Mouse (Mus musculus) right cerebral cortex, postnatal 14 days (tissue): ENCODE results near the gene Tyw1.

Experiments
- DNase-seq: peaks from one replicate; pipeline ENCODE4 v3.0.0; 2022

The Tyw1 gene

DNA sequence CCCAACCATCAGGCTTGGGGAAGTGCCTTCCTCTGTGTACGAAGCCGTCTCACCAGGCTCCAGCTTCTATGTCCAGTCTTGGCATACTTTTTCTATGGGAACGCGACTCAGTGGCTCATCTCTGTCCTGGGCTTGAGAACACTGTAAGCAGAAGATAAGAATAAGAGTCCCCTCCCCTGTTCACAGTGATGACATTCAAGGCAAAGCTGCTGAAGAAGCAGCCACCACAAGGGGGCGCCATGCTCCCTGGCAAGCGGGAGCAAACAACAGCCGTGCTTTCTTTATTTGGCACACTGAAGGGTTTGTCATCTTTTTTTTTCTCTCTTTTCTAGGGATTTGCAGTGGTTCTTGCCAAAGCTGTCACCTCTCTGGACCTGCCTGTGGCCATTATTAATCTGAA lies 11.2 kb downstream of the Tyw1 start:
- DNase-seq = peak; percentile 63

- DNase-seq = no peak
Measured at GRCm38 (mm10) chr5:130267316-130267715, 11.9 kb downstream of the Tyw1 start.

- no peak for DNase-seq
Measured at GRCm38 (mm10) chr5:130268976-130269375, 13.6 kb downstream of the Tyw1 start.

DNA sequence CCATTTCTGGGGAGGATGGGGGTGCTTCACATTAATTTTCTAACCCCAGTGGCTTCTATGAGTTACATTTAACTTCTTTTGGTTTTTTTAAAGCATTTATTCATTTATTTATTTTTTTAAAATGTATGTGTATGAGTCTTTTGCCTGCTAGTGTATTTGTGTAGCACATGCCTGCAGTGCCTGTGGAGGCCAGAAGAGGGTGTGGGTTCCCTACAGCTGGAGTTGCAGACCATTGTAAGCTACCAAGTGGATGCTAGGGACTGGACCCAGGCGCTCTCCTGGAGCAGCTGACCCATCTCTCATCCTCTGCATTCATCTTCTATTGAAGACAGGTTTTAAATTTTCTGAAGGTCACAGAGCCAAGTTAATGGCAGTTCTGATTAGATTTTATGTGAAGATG lies 16.9 kb downstream of the Tyw1 start:
- no peak for DNase-seq

DNA sequence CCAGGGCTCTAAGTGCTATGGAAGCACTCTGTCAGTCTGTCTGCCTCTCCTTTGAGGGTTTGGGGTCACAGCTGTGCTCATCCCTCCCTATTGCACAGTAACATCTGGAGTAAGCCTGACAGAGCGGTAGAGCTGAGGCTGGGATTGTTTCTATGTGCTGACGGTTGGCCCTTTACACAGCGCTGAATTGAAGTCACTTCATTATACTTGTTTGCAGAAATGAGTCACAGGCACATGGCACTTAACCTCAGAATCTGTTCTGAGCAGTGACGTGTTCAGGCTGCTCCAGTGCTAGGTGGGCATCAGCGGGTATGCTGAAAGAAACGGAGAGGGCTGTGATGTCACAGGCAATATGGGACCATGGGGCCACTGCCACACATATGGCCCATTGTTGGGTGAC lies 17.6 kb downstream of the Tyw1 start:
- DNase-seq = no peak

DNA sequence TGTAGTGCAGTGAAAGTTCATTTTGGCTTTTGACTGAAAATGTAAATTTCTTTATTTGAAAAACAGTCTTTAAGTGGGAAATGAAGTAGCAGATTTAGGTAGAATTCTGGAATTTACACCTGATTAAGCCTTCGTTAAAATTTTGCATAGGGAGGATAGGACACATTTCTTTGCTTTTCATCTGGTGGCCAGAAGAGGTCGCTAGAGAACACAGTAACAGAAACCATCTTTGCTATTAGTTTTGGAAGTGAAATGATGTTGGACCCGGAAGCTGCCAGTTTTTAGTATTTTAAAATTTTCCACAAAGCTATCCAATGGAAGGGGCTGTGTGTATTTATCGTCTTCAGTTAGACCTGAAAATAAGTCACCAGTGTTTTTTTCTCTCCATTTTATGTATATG lies 20.1 kb downstream of the Tyw1 start:
- peak; percentile 34 for DNase-seq

GRCm38 (mm10) chr5:130278011-130278472 lies 22.6 kb downstream of the Tyw1 start:
- no peak for DNase-seq

- DNase-seq = no peak
Measured at GRCm38 (mm10) chr5:130283079-130283732, 27.8 kb downstream of the Tyw1 start.

- DNase-seq = no peak
Measured at GRCm38 (mm10) chr5:130288106-130288505, 32.7 kb downstream of the Tyw1 start.

GRCm38 (mm10) chr5:130290242-130290641 lies 34.8 kb downstream of the Tyw1 start:
- no peak for DNase-seq

DNA sequence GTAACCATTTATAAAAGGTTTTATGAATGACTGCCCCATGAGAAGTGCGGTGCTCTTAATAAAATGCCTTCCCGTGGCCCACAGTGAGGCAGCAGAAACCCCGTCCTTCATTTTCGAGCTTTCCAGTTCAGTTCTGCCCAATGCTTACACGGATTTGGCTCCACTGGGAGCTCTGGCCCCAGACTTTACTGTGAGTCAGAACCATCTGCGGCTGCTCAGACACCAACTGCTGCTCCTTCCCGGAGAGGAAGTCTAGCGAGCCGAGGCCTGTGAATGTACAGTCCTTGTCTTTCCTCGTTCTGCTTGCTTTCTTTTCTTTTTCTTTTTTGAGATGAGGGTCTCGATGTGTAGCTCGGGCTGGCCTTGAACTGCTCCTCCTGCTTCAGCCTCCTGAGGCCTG lies 35.4 kb downstream of the Tyw1 start:
- peak; percentile 48 for DNase-seq

- DNase-seq = peak; percentile 43
Measured at GRCm38 (mm10) chr5:130292976-130293375, 37.6 kb downstream of the Tyw1 start.

DNA sequence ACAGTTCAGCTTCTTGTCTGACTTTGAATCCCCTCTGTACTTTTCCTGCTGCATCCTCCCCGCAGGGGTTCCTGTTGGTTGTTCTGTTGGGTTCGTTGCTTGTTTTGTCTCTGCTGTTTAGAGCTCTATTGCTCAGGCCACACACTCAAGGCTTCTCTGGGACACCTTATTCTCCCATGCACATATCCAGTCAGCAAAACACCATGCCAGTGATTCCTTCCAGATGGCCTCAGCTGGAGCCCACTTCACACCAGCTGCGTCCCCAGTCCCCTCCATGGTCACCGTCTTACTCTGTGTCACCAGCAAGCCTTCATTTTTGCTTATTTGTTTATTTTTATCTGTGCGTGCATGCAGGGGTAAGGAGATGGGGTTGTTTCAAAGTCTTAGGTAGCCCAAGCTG lies 38.5 kb downstream of the Tyw1 start:
- DNase-seq = no peak

DNA sequence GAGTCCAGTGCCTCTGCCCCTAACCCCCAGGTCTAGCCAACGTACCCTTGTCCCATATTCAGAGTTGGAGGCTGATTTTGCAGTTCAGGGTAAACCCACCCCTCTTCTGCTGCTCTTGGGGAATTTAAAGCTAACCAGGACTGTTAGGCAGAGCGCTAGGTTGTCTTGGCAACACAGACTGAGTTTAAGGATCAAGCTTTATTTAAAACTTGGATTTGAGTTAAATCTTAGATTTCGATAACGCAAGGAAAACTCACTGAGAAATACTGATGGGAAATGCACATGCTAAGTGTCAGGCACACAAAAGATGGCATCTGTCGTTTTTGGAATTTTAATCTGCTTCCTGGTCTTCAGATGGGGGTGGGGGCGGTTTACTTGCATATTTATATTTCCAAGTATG lies 39.2 kb downstream of the Tyw1 start:
- DNase-seq = no peak

DNA sequence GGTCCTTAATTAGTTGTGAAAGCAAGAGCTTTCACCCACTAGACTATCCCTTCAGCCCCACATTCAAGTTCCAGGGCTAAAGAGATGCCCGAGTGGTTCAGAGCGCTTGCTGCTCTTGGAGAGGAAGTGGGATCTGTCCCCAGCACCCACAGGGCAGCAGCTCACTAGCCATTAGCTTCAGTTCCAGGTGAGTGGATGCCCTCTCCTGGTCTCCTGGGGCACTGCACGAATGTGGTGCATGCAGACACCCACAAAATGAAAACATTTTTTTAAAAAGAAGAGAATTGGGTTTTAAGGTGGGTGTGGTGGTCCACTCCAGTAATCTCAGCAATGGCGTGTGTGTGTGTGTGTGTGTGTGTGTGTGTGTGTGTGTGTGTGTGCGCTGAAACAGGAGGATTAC lies 40.7 kb downstream of the Tyw1 start:
- DNase-seq = no peak

GRCm38 (mm10) chr5:130298831-130299460 lies 43.5 kb downstream of the Tyw1 start:
- no peak for DNase-seq

GRCm38 (mm10) chr5:130299526-130299925 lies 44.1 kb downstream of the Tyw1 start:
- no peak for DNase-seq

- DNase-seq = no peak
Measured at GRCm38 (mm10) chr5:130303611-130304010, 48.2 kb downstream of the Tyw1 start.

- no peak for DNase-seq
Measured at GRCm38 (mm10) chr5:130307921-130308320, 52.5 kb downstream of the Tyw1 start.

GRCm38 (mm10) chr5:130310077-130310476 lies 54.7 kb downstream of the Tyw1 start:
- no peak for DNase-seq

GRCm38 (mm10) chr5:130310827-130311226 lies 55.4 kb downstream of the Tyw1 start:
- no peak for DNase-seq

- DNase-seq = no peak
Measured at GRCm38 (mm10) chr5:130313488-130313887, 58.1 kb downstream of the Tyw1 start.

DNA sequence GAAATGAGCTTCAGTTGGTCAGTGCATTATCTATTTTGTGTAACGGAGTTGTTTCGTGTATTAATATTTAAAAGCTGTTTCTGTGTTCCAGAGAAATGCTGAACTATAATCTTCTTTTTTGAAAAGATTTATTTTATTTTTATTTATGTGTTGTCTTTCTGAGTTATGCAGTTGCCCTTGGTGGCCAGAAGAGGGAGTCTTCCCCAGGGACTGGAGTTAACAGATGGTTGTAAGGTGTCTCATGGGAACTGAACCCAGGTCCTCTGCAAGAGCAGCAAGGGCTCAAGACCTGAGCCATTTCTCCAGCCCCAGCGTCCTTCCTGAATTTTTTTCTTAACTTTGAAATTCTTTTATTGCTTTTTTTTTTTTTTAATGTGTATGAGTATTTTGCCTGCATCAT lies 59.5 kb downstream of the Tyw1 start:
- DNase-seq = no peak

DNA sequence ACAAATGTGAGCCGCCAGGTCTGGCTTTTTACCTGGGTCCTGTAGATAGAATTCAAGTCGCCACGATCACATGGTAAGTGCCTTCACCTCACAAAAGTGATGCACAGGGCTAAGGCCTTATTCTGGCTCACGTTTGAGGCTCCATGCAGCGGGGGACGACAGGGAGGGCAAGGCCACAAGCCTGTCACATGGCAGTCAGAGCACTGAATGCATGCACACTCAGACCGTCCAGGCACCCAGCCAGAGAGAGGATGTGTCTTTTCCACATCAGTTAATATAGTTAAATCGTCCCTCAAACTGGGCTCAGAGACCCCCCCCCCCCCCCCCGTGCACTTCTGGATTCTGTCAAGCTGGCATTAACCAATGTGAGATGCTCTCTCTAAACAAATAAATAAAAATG lies 60.9 kb downstream of the Tyw1 start:
- no peak for DNase-seq

- DNase-seq = no peak
Measured at GRCm38 (mm10) chr5:130319783-130320182, 64.4 kb downstream of the Tyw1 start.
